Comparison of ENCODE assay signal across 20 mouse cellular contexts in genomic region chr7:96600381-96600941, GRCm38 (mm10).
DNase-seq lines count a peak whose midpoint lies in the region; ATAC-seq and TF ChIP-seq lines count a peak whose summit lies in the region.
"Had no signal": no experiment of that assay in that cellular context is flagged by ENCODE, and none has a peak within 500 bp of the region (broad histone marks: within the 10 kb centered on the region; RNA-seq: fewer than 3 reads in every experiment).

No protein-coding gene starts in this region.

- no peaks in the 10 kb centered on the region for H3K36me3 ChIP-seq in lung, embryonic 14.5 days (ENCODE audit: insufficient read depth)
- H3K36me3 ChIP-seq in MEL (ENCODE audit: control insufficient read depth in 1 of 2, insufficient read depth in 2 of 2, low read length in 2 of 2), result no peaks in the 10 kb centered on the region
- H3K36me3 ChIP-seq in embryonic facial prominence, embryonic 10.5 days (replicated peaks), result no peaks in the 10 kb centered on the region
- no peaks in the 10 kb centered on the region for H3K36me3 ChIP-seq in limb, embryonic 13.5 days
- no peaks in the 10 kb centered on the region for H3K36me3 ChIP-seq in forebrain, embryonic 11.5 days (ENCODE audit: control insufficient read depth, insufficient read depth, low read length)
- H3K36me3 ChIP-seq: embryonic facial prominence, embryonic 13.5 days; heart, embryonic 13.5 days; hindbrain, embryonic 12.5 days had no signal

- H3K4me1 ChIP-seq in lung, embryonic 14.5 days (ENCODE audit: insufficient read depth), result no peaks in the 10 kb centered on the region
- H3K4me1 ChIP-seq in MEL (ENCODE audit: control insufficient read depth in 1 of 2, insufficient read depth in 2 of 2, low read length in 2 of 2), result no peaks in the 10 kb centered on the region
- H3K4me1 ChIP-seq in embryonic facial prominence, embryonic 10.5 days, result peaks cover 55% of the 10 kb centered on the region
- peaks cover 27% of the 10 kb centered on the region for H3K4me1 ChIP-seq in limb, embryonic 13.5 days
- H3K4me1 ChIP-seq in forebrain, embryonic 11.5 days (replicated peaks; ENCODE audit: control insufficient read depth, insufficient read depth, low read length), result peaks cover 11% of the 10 kb centered on the region

- no peak for TF ChIP-seq CTCF in lung, embryonic 14.5 days (IDR thresholded peaks at IDR 0.05; ENCODE audit: low read depth)
- no peak for TF ChIP-seq CTCF in MEL (IDR thresholded peaks at IDR 0.05 in 2 of 3, conservative IDR thresholded peaks at IDR 0.05 in 1 of 3; ENCODE audit: control insufficient read depth in 1 of 3, insufficient read depth in 1 of 3, low read depth in 2 of 3, low read length in 3 of 3, poor library complexity in 1 of 3, severe bottlenecking in 1 of 3)

- peak overlapping the region; percentile 52; the same call in 1 of the 2 replicates for H3K27ac ChIP-seq in lung, embryonic 14.5 days (ENCODE audit: low read depth)
- H3K27ac ChIP-seq in MEL (ENCODE audit: control insufficient read depth, low read depth, low read length), result no peak overlapping the region
- peak overlapping the region; percentile 45 for H3K27ac ChIP-seq in embryonic facial prominence, embryonic 10.5 days (replicated peaks)
- no peak overlapping the region for H3K27ac ChIP-seq in limb, embryonic 13.5 days
- no peak overlapping the region for H3K27ac ChIP-seq in forebrain, embryonic 11.5 days (ENCODE audit: low read depth, low read length)
- H3K27ac ChIP-seq: embryonic facial prominence, embryonic 13.5 days; forebrain, embryonic 13.5 days; heart, adult 2 months; heart, embryonic 13.5 days; hindbrain, embryonic 12.5 days; hindbrain, postnatal 0 days had no signal

- H3K9me3 ChIP-seq in lung, embryonic 14.5 days (ENCODE audit: low read depth, low read length), result no peaks in the 10 kb centered on the region
- H3K9me3 ChIP-seq in MEL (replicated peaks; ENCODE audit: insufficient read depth, low read length), result no peaks in the 10 kb centered on the region
- no peaks in the 10 kb centered on the region for H3K9me3 ChIP-seq in embryonic facial prominence, embryonic 10.5 days
- H3K9me3 ChIP-seq in limb, embryonic 13.5 days, result no peaks in the 10 kb centered on the region
- no peaks in the 10 kb centered on the region for H3K9me3 ChIP-seq in forebrain, embryonic 11.5 days (ENCODE audit: control insufficient read depth, low read length)
- H3K9me3 ChIP-seq: embryonic facial prominence, embryonic 13.5 days; forebrain, embryonic 13.5 days; heart, embryonic 13.5 days; hindbrain, embryonic 12.5 days had no signal

- no peak overlapping the region for H3K4me3 ChIP-seq in lung, embryonic 14.5 days (ENCODE audit: low read depth, low read length)
- H3K4me3 ChIP-seq in MEL (ENCODE audit: control insufficient read depth in 1 of 2, insufficient read depth in 1 of 2, low read depth in 2 of 2, low read length in 2 of 2), result no peak overlapping the region
- no peak overlapping the region for H3K4me3 ChIP-seq in embryonic facial prominence, embryonic 10.5 days
- H3K4me3 ChIP-seq in limb, embryonic 13.5 days, result no peak overlapping the region
- H3K4me3 ChIP-seq in forebrain, embryonic 11.5 days (ENCODE audit: low read depth, low read length), result no peak overlapping the region
- H3K4me3 ChIP-seq: embryonic facial prominence, embryonic 13.5 days; forebrain, embryonic 13.5 days; heart, adult 2 months; heart, embryonic 13.5 days; hindbrain, embryonic 12.5 days had no signal

- H3K9ac ChIP-seq in lung, embryonic 14.5 days, result no peak overlapping the region
- H3K9ac ChIP-seq in MEL (ENCODE audit: control insufficient read depth, low read depth, low read length, poor library complexity, severe bottlenecking), result no peak overlapping the region
- no peak overlapping the region for H3K9ac ChIP-seq in limb, embryonic 13.5 days
- H3K9ac ChIP-seq in forebrain, embryonic 11.5 days (ENCODE audit: low read length), result no peak overlapping the region
- H3K9ac ChIP-seq: embryonic facial prominence, embryonic 13.5 days; forebrain, embryonic 13.5 days; forebrain, postnatal 0 days; heart, embryonic 13.5 days; hindbrain, embryonic 12.5 days had no signal

- H3K79me2 ChIP-seq in MEL (ENCODE audit: control insufficient read depth, insufficient read depth, low read length, poor library complexity), result no peaks in the 10 kb centered on the region

- no peak overlapping the region for H3K4me2 ChIP-seq in lung, embryonic 14.5 days
- no peak overlapping the region for H3K4me2 ChIP-seq in limb, embryonic 13.5 days (replicated peaks)
- no peak overlapping the region for H3K4me2 ChIP-seq in forebrain, embryonic 11.5 days (ENCODE audit: low read depth, low read length, severe bottlenecking)
- H3K4me2 ChIP-seq: embryonic facial prominence, embryonic 13.5 days; forebrain, embryonic 13.5 days; heart, embryonic 13.5 days; hindbrain, embryonic 12.5 days had no signal

- no peaks in the 10 kb centered on the region for H3K27me3 ChIP-seq in lung, embryonic 14.5 days (ENCODE audit: insufficient read depth, low read length)
- H3K27me3 ChIP-seq in MEL (ENCODE audit: control insufficient read depth in 1 of 2, insufficient read depth in 2 of 2, low read length in 2 of 2), result no peaks in the 10 kb centered on the region
- H3K27me3 ChIP-seq in embryonic facial prominence, embryonic 10.5 days (replicated peaks; ENCODE audit: low read depth, poor library complexity, severe bottlenecking), result no peaks in the 10 kb centered on the region
- H3K27me3 ChIP-seq in limb, embryonic 13.5 days, result no peaks in the 10 kb centered on the region
- H3K27me3 ChIP-seq in forebrain, embryonic 11.5 days (ENCODE audit: control insufficient read depth, insufficient read depth, low read length), result no peaks in the 10 kb centered on the region
- H3K27me3 ChIP-seq: CH12.LX; embryonic facial prominence, embryonic 13.5 days; forebrain, embryonic 13.5 days; hindbrain, embryonic 12.5 days had no signal

- peak; percentile 71 for DNase-seq in lung, embryonic 14.5 days
- no peak for DNase-seq in lung, postnatal 10 days
- DNase-seq in MEL (ENCODE audit: low read depth, low spot score), result no peak
- DNase-seq in embryonic facial prominence, embryonic 10.5 days (ENCODE audit: low spot score), result peak; percentile 47
- DNase-seq in forebrain, embryonic 11.5 days (ENCODE audit: low spot score), result no peak
- DNase-seq: adrenal gland, adult 8-10 months; adrenal gland, postnatal 36 days; cerebellum, adult 8-10 months; cerebellum, postnatal 25 days; forebrain, postnatal 0 days; gastrocnemius, postnatal 14 days; heart, adult 2 months; heart, postnatal 36 days had no signal

- 5% methylated on average over 5 of the region's 5 CpGs for WGBS in lung, embryonic 14.5 days
- WGBS in embryonic facial prominence, embryonic 10.5 days, result 36% methylated on average over 5 of the region's 5 CpGs
- WGBS in limb, embryonic 13.5 days, result 23% methylated on average over 5 of the region's 5 CpGs
- WGBS in forebrain, embryonic 11.5 days, result 55% methylated on average over 5 of the region's 5 CpGs

- TF ChIP-seq RAD21 in MEL (IDR thresholded peaks at IDR 0.05; ENCODE audit: low read depth, low read length), result no peak

- TF ChIP-seq EP300 in MEL (IDR thresholded peaks at IDR 0.05; ENCODE audit: low read depth in 1 of 2, low read length in 2 of 2), result no peak

- no peak for TF ChIP-seq POLR2A in MEL (IDR thresholded peaks at IDR 0.05; ENCODE audit: control insufficient read depth in 1 of 2, insufficient read depth in 1 of 2, low read depth in 1 of 2, low read length in 2 of 2, poor library complexity in 1 of 2)

- peak; percentile 81 for ATAC-seq in lung, embryonic 14.5 days (ENCODE audit: insufficient read depth)
- peak; percentile 25; the same call in 1 of the 2 replicates for ATAC-seq in limb, embryonic 13.5 days (ENCODE audit: low FRiP score, low read depth)
- ATAC-seq in forebrain, embryonic 11.5 days (replicated peaks; ENCODE audit: low FRiP score), result no peak
- ATAC-seq: forebrain, embryonic 13.5 days; forebrain, postnatal 0 days; hindbrain, postnatal 0 days had no signal

TF ChIP-seq in MEL, 35 proteins besides CTCF, POLR2A, EP300 and RAD21:
- no peak for TF ChIP-seq SIN3A (IDR thresholded peaks at IDR 0.05; ENCODE audit: low read length)
- TF ChIP-seq TCF12 (IDR thresholded peaks at IDR 0.05; ENCODE audit: low read depth, low read length), result 0 out of 2 replicates have a peak, but pooled peaks have one; percentile 12

Comparison
In these comparisons a context has a peak if more than half of its experiments do, and no peak if none do; other contexts are left out.
1. DNase-seq: peak in lung, embryonic 14.5 days (single experiment) and embryonic facial prominence, embryonic 10.5 days (single experiment); none in lung, postnatal 10 days (single experiment), MEL (single experiment) and forebrain, embryonic 11.5 days (single experiment).
2. H3K27ac ChIP-seq: peak in lung, embryonic 14.5 days (single experiment) and embryonic facial prominence, embryonic 10.5 days (single experiment); none in MEL (single experiment), limb, embryonic 13.5 days (single experiment) and forebrain, embryonic 11.5 days (single experiment).